Mouse (Mus musculus) CH12.LX (cell line): ENCODE measurements around the gene Foxp1.

Experiments used
- CHD1 ChIP-seq: IDR thresholded peaks from 2 replicates; pipeline ENCODE4 v1.6.1; 2012; ENCODE audit warnings: low read depth, low read length, improper control_type of control experiment, inconsistent platforms
- CHD2 ChIP-seq: IDR thresholded peaks from 2 replicates; pipeline ENCODE4 v1.6.1; 2011; ENCODE audit warnings: low read length, improper control_type of control experiment
- CTCF ChIP-seq, 2 experiments: IDR thresholded peaks in 1 of 2; conservative IDR thresholded peaks in 1 of 2; 2 replicates each; pipeline ENCODE4 v1.5.1; 2011 to 2012; ENCODE audit warnings: low read depth in 2 of 2, low read length in 2 of 2, improper control_type of control experiment in 1 of 2, inconsistent platforms in 1 of 2, mild to moderate bottlenecking in 1 of 2, moderate library complexity in 1 of 2
- MAFK ChIP-seq: IDR thresholded peaks from 2 replicates; pipeline ENCODE4 v1.6.1; 2011; ENCODE audit warnings: low read length, improper control_type of control experiment; ENCODE audit not compliant: insufficient replicate concordance
- USF2 ChIP-seq: conservative IDR thresholded peaks from 2 replicates; pipeline ENCODE4 v1.6.1; 2011; ENCODE audit warnings: low read depth, low read length, improper control_type of control experiment

GRCm38 (mm10) chr6:99145033-99145432 is 377.5 kb downstream of the Foxp1 start:
- TF ChIP-seq MAFK (no peak), CHD1 (no peak), USF2 (no peak), CTCF (conservative IDR thresholded peaks at IDR 0.05 in 1 of 2, IDR thresholded peaks at IDR 0.05 in 1 of 2; ENCODE audit: low read depth in 2 of 2, low read length in 2 of 2) (no peak), CHD2 (no peak)
